Mouse (Mus musculus) MEL (cell line): Measurements from ENCODE around the gene Fam184b. TPM values are rescaled to one million over a fixed set of nuclear protein-coding genes. Genes with fewer than 3 reads are reported as not detected.
A peak's percentile ranks its signal among the peaks of the same experiment; 100 is the strongest.

ENCODE experiments used
- DNase-seq: peaks from one replicate; pipeline ENCODE4 v3.0.0; 2011; ENCODE audit warnings: low read depth, low spot score
- H3K27ac ChIP-seq: 2 replicates; pipeline ENCODE4 v1.5.1; 2012; ENCODE audit warnings: low read depth, mild to moderate bottlenecking, control low read depth, low read length, moderate library complexity; ENCODE audit not compliant: control insufficient read depth
- H3K27me3 ChIP-seq, 2 experiments: fragments of 150-350 bp in 1 of 2; sonication (generic) in 1 of 2; 2 replicates each; pipeline ENCODE4 v1.6.1; 2012; ENCODE audit warnings: low read length in 2 of 2, mild to moderate bottlenecking in 2 of 2, improper control_type of control experiment in 1 of 2, moderate library complexity in 1 of 2; ENCODE audit not compliant: insufficient read depth in 2 of 2, control insufficient read depth in 1 of 2
- H3K36me3 ChIP-seq, 2 experiments: 2 replicates each; pipeline ENCODE4 v1.6.1; 2012 to 2014; ENCODE audit warnings: low read length in 2 of 2, improper control_type of control experiment in 1 of 2, inconsistent platforms in 1 of 2, mild to moderate bottlenecking in 1 of 2; ENCODE audit not compliant: insufficient read depth in 2 of 2, control insufficient read depth in 1 of 2
- H3K4me1 ChIP-seq, 2 experiments: fragments of 150-350 bp in 1 of 2; sonication (generic) in 1 of 2; 2 replicates each; pipeline ENCODE4 v1.6.1; 2012; ENCODE audit warnings: low read length in 2 of 2, improper control_type of control experiment in 1 of 2, mild to moderate bottlenecking in 1 of 2; ENCODE audit not compliant: insufficient read depth in 2 of 2, control insufficient read depth in 1 of 2
- H3K4me3 ChIP-seq, 2 experiments: fragments of 150-350 bp in 1 of 2; sonication (generic) in 1 of 2; 2 replicates each; pipeline ENCODE4 v1.5.1; 2012; ENCODE audit warnings: low read depth in 2 of 2, low read length in 2 of 2, mild to moderate bottlenecking in 2 of 2, moderate library complexity in 2 of 2, control low read depth in 1 of 2, improper control_type of control experiment in 1 of 2; ENCODE audit not compliant: control insufficient read depth in 1 of 2, insufficient read depth in 1 of 2
- H3K79me2 ChIP-seq: 2 replicates; pipeline ENCODE4 v1.6.1; 2012; ENCODE audit warnings: mild to moderate bottlenecking, low read length, moderate library complexity; ENCODE audit not compliant: control insufficient read depth, poor library complexity, insufficient read depth
- H3K9ac ChIP-seq: 2 replicates; pipeline ENCODE4 v1.6.1; 2012; ENCODE audit warnings: low read depth, mild to moderate bottlenecking, control low read depth, low read length, moderate library complexity; ENCODE audit not compliant: control insufficient read depth, poor library complexity, severe bottlenecking
- H3K9me3 ChIP-seq: fragments of 150-350 bp; sonication (generic); replicated peaks from 2 replicates; pipeline ENCODE4 v1.6.1; 2012; ENCODE audit warnings: mild to moderate bottlenecking, low read length, improper control_type of control experiment, moderate library complexity; ENCODE audit not compliant: insufficient read depth
- BHLHE40 ChIP-seq: IDR thresholded peaks from 2 replicates; pipeline ENCODE4 v1.6.1; 2012; ENCODE audit warnings: low read depth, mild to moderate bottlenecking, inconsistent platforms, low read length, improper control_type of control experiment, borderline replicate concordance
- CHD2 ChIP-seq: IDR thresholded peaks from 2 replicates; pipeline ENCODE4 v1.6.1; 2011; ENCODE audit warnings: low read length, improper control_type of control experiment
- E2F4 ChIP-seq: IDR thresholded peaks from 2 replicates; pipeline ENCODE4 v1.6.1; 2011; ENCODE audit warnings: low read depth, low read length, improper control_type of control experiment, borderline replicate concordance
- EP300 ChIP-seq, 2 experiments: IDR thresholded peaks; 2 replicates each; pipeline ENCODE4 v1.6.1; 2011; ENCODE audit warnings: improper control_type of control experiment in 2 of 2, low read length in 2 of 2, low read depth in 1 of 2, mild to moderate bottlenecking in 1 of 2
- GABPA ChIP-seq: IDR thresholded peaks from 2 replicates; pipeline ENCODE4 v1.6.1; 2012; ENCODE audit warnings: low read depth, mild to moderate bottlenecking, inconsistent platforms, low read length, improper control_type of control experiment, moderate library complexity
- GATA1 ChIP-seq: IDR thresholded peaks from 2 replicates; pipeline ENCODE4 v1.6.1; 2011; ENCODE audit warnings: low read depth, low read length, improper control_type of control experiment
- HCFC1 ChIP-seq: IDR thresholded peaks from 2 replicates; pipeline ENCODE4 v1.6.1; 2012; ENCODE audit warnings: low read depth, mild to moderate bottlenecking, inconsistent platforms, low read length, improper control_type of control experiment, moderate library complexity
- JUND ChIP-seq: IDR thresholded peaks from 2 replicates; pipeline ENCODE4 v1.6.1; 2011; ENCODE audit warnings: low read depth, mild to moderate bottlenecking, improper control_type of control experiment, low read length
- KAT2A ChIP-seq: conservative IDR thresholded peaks from 2 replicates; pipeline ENCODE4 v1.6.1; 2012; ENCODE audit warnings: low read depth, low read length, improper control_type of control experiment, inconsistent platforms
- MAX ChIP-seq: IDR thresholded peaks from 2 replicates; pipeline ENCODE4 v1.6.1; 2011; ENCODE audit warnings: low read length, improper control_type of control experiment
- MAZ ChIP-seq: IDR thresholded peaks from 2 replicates; pipeline ENCODE4 v1.6.1; 2012; ENCODE audit warnings: low read depth, mild to moderate bottlenecking, inconsistent platforms, low read length, improper control_type of control experiment
- MYC ChIP-seq: IDR thresholded peaks from 2 replicates; pipeline ENCODE4 v1.6.1; 2011; ENCODE audit warnings: low read depth, mild to moderate bottlenecking, low read length, improper control_type of control experiment, moderate library complexity
- POLR2A ChIP-seq, 2 experiments: IDR thresholded peaks; 2 replicates each; pipeline ENCODE4 v1.6.1; 2011 to 2012; ENCODE audit warnings: low read length in 2 of 2, mild to moderate bottlenecking in 2 of 2, control low read depth in 1 of 2, improper control_type of control experiment in 1 of 2, low read depth in 1 of 2, moderate library complexity in 1 of 2; ENCODE audit not compliant: control insufficient read depth in 1 of 2, insufficient read depth in 1 of 2, poor library complexity in 1 of 2
- POLR2AphosphoS2 ChIP-seq: IDR thresholded peaks from 2 replicates; pipeline ENCODE4 v1.6.1; 2011; ENCODE audit warnings: low read length, improper control_type of control experiment
- POLR2AphosphoS5 ChIP-seq: IDR thresholded peaks from 2 replicates; pipeline ENCODE4 v1.6.1; 2012; ENCODE audit warnings: low read depth, borderline replicate concordance, mild to moderate bottlenecking, inconsistent platforms, low read length, moderate library complexity, mixed read lengths
- TBP ChIP-seq: IDR thresholded peaks from 2 replicates; pipeline ENCODE4 v1.8.0; 2011; ENCODE audit warnings: low read depth, low read length, improper control_type of control experiment
- UBTF ChIP-seq: IDR thresholded peaks from 2 replicates; pipeline ENCODE4 v1.6.1; 2012; ENCODE audit warnings: low read depth, mild to moderate bottlenecking, inconsistent platforms, low read length, improper control_type of control experiment, moderate library complexity, borderline replicate concordance; ENCODE audit not compliant: insufficient read depth
- ZC3H11A ChIP-seq: IDR thresholded peaks from 2 replicates; pipeline ENCODE4 v1.6.1; 2012; ENCODE audit warnings: low read depth, mild to moderate bottlenecking, inconsistent platforms, low read length, improper control_type of control experiment
- ZMIZ1 ChIP-seq: IDR thresholded peaks from 2 replicates; pipeline ENCODE4 v1.6.1; 2012; ENCODE audit warnings: low read depth, mild to moderate bottlenecking, inconsistent platforms, low read length, improper control_type of control experiment, moderate library complexity
- ZNF384 ChIP-seq: IDR thresholded peaks from 2 replicates; pipeline ENCODE4 v1.6.1; 2012; ENCODE audit warnings: low read depth, mild to moderate bottlenecking, inconsistent platforms, low read length, improper control_type of control experiment
- polyA plus RNA-seq, 2 experiments: library from polyadenylated mRNA; stranded (reverse) in 1 of 2; unstranded in 1 of 2; fragments of >175 nt in 1 of 2; fragments of >200 nt in 1 of 2; gene quantifications; 2 replicates each; pipeline versions ENCODE4 v1.2.1 to v1.2.4; 2012; ENCODE audit warnings: low replicate concordance in 2 of 2, low read depth in 1 of 2; ENCODE audit not compliant: insufficient read length in 2 of 2, insufficient read depth in 1 of 2, missing spikeins in 1 of 2
- total RNA-seq: library from RNA; depleted of rRNA; stranded (reverse); fragments of 300-350 nt; gene quantifications from 2 replicates; pipeline ENCODE4 v1.2.3, GENCODE M21; 2012

Fam184b gene
- total and polyA plus RNA-seq, 3 experiments, result under 0.01 to 0.06 TPM; not detected in 1

- DNase-seq, result no peak
- Histone ChIP-seq H3K4me3 (no peak overlapping the region), H3K79me2 (peaks cover 26% of the 10 kb centered on the region), H3K9me3 (no peaks in the 10 kb centered on the region), H3K27ac (no peak overlapping the region)
- 0 out of 2 replicates have a peak, but pooled peaks have one; percentile 14 for TF ChIP-seq GATA1
- no peak for TF ChIP-seq MAX
- TF ChIP-seq, all 39 proteins: peak for 1
- Histone ChIP-seq H3K27me3 (peaks cover 0 to 2% of the 10 kb centered on the region in 2 experiments; a peak in 1 of 4 replicates), H3K36me3 (peaks cover 6 to 29% of the 10 kb centered on the region in 2 experiments), H3K9ac (no peak overlapping the region), H3K4me1 (peaks cover 7 to 20% of the 10 kb centered on the region in 2 experiments)
Measured at GRCm38 (mm10) chr5:45495429-45495975, 143.9 kb downstream of the Fam184b start.

GRCm38 (mm10) chr5:45494093-45494755 lies 145.2 kb downstream of the Fam184b start:
- peak overlapping the region; percentile 77 to 88 for H3K4me3 ChIP-seq
- H3K4me1 ChIP-seq, result peaks cover 7 to 20% of the 10 kb centered on the region in 2 experiments
- TF ChIP-seq MYC (0 out of 2 replicates have a peak, but pooled peaks have one; percentile 3), ZMIZ1 (no peak)
- no peaks in the 10 kb centered on the region for H3K9me3 ChIP-seq
- peaks cover 4 to 29% of the 10 kb centered on the region in 2 experiments for H3K36me3 ChIP-seq
- peaks cover 2 to 3% of the 10 kb centered on the region in 2 experiments; a peak in 3 of 4 replicates for H3K27me3 ChIP-seq
- H3K27ac ChIP-seq, result no peak overlapping the region; the same call in 1 of the 2 replicates
- peaks cover 26% of the 10 kb centered on the region for H3K79me2 ChIP-seq
- peak overlapping the region; percentile 78 for H3K9ac ChIP-seq
- DNase-seq, result peak; percentile 57

GRCm38 (mm10) chr5:45493191-45494092 lies 146.0 kb downstream of the Fam184b start, which contains the start of gene Lap3:
TSS of gene Lap3 (plus strand) at chr5:45493374.
- Histone ChIP-seq H3K9me3 (no peaks in the 10 kb centered on the region), H3K79me2 (peaks cover 26% of the 10 kb centered on the region), H3K27me3 (peaks cover 2 to 9% of the 10 kb centered on the region in 2 experiments; a peak in 3 of 4 replicates), H3K9ac (peak within 1 kb of the TSS; percentile 78), H3K36me3 (peaks cover 0 to 29% of the 10 kb centered on the region in 2 experiments; a peak in 3 of 4 replicates), H3K4me1 (peaks cover 7 to 20% of the 10 kb centered on the region in 2 experiments), H3K27ac (peak within 1 kb of the TSS; percentile 14), H3K4me3 (peak within 1 kb of the TSS; percentile 77 to 88)
- DNase-seq, result peak; percentile 99
- TF ChIP-seq GATA1 (no peak), JUND (no peak), HCFC1 (peak; percentile 61), BHLHE40 (peak; percentile 88; the same call in 1 of the 2 replicates), POLR2A (IDR thresholded peaks at IDR 0.05; ENCODE audit: control insufficient read depth in 1 of 2, insufficient read depth in 1 of 2, low read depth in 1 of 2, low read length in 2 of 2, poor library complexity in 1 of 2) (peak; percentile 78 to 91; a peak in 3 of 4 replicates), ZNF384 (no peak), UBTF (no peak), GABPA (no peak), TBP (peak; percentile 52; the same call in 1 of the 2 replicates), ZMIZ1 (no peak), POLR2AphosphoS2 (no peak), E2F4 (no peak), ZC3H11A (no peak), POLR2AphosphoS5 (0 out of 2 replicates have a peak, but pooled peaks have one; percentile 40), EP300 (IDR thresholded peaks at IDR 0.05; ENCODE audit: low read depth in 1 of 2, low read length in 2 of 2) (0 out of 4 replicates have a peak, but pooled peaks of 1 of the 2 experiments have one; percentile 4), KAT2A (no peak), CHD2 (no peak; the same call in 1 of the 2 replicates), MYC (peak; percentile 85; the same call in 1 of the 2 replicates), MAZ (0 out of 2 replicates have a peak, but pooled peaks have one; percentile 35)
